Mouse (Mus musculus): ENCODE data around the gene Bmp6. TPM values are rescaled to one million over a fixed set of nuclear protein-coding genes. Genes with fewer than 3 reads are reported as not detected.

Gene Bmp6
- total and polyA plus RNA-seq, 2 experiments from 2014 or later, result 2.0 to 19.2 TPM

GRCm38 (mm10) chr13:38407611-38408315, 62.9 kb downstream of the Bmp6 start:
- TF ChIP-seq CTCF (IDR thresholded peaks at IDR 0.05; ENCODE audit: low read depth), result no peak
- no peak for TF ChIP-seq EP300 (IDR thresholded peaks at IDR 0.05; ENCODE audit: low read depth)
- H3K4me2 ChIP-seq (ENCODE audit: low read depth, low read length), result no peak overlapping the region
- DNase-seq (ENCODE audit: low spot score), result peak; percentile 51

GRCm38 (mm10) chr13:38408636-38409035, 63.7 kb downstream of the Bmp6 start:
- Histone ChIP-seq H3K27ac (ENCODE audit: low read depth) (no peak overlapping the region), H3K9ac (replicated peaks; ENCODE audit: low read depth, low read length) (no peak overlapping the region), H3K4me1 (ENCODE audit: control insufficient read depth, insufficient read depth) (peaks cover 24% of the 10 kb centered on the region), H3K36me3 (replicated peaks; ENCODE audit: control insufficient read depth, insufficient read depth, low read length) (no peaks in the 10 kb centered on the region), H3K4me3 (ENCODE audit: low read depth, low read length) (no peak overlapping the region), H3K4me2 (ENCODE audit: low read depth, low read length) (no peak overlapping the region), H3K9me3 (replicated peaks; ENCODE audit: control insufficient read depth, low read length) (no peaks in the 10 kb centered on the region), H3K27me3 (ENCODE audit: control insufficient read depth, insufficient read depth, low read length) (no peaks in the 10 kb centered on the region)
- TF ChIP-seq EP300 (IDR thresholded peaks at IDR 0.05; ENCODE audit: low read depth), result no peak
- no peak for TF ChIP-seq CTCF (IDR thresholded peaks at IDR 0.05; ENCODE audit: low read depth)
- WGBS, result 47% methylated on average over 3 of the region's 3 CpGs
- ATAC-seq (ENCODE audit: insufficient read depth, low read depth) (no peak), DNase-seq (ENCODE audit: low spot score) (no peak)

More at GRCm38 (mm10) chr13:38407611-38408315, 62.9 kb downstream of the Bmp6 start:
- Histone ChIP-seq H3K27me3 (ENCODE audit: control insufficient read depth, insufficient read depth, low read length) (no peaks in the 10 kb centered on the region), H3K4me1 (ENCODE audit: control insufficient read depth, insufficient read depth) (peaks cover 24% of the 10 kb centered on the region), H3K36me3 (replicated peaks; ENCODE audit: control insufficient read depth, insufficient read depth, low read length) (no peaks in the 10 kb centered on the region), H3K4me3 (ENCODE audit: low read depth, low read length) (no peak overlapping the region), H3K9ac (replicated peaks; ENCODE audit: low read depth, low read length) (no peak overlapping the region), H3K9me3 (replicated peaks; ENCODE audit: control insufficient read depth, low read length) (no peaks in the 10 kb centered on the region), H3K27ac (ENCODE audit: low read depth) (0 out of 2 replicates have a peak overlapping the region, but pooled peaks have one; percentile 44)
- peak; percentile 22; the same call in 1 of the 2 replicates for ATAC-seq (ENCODE audit: insufficient read depth, low read depth)
- WGBS, result 45% methylated on average over 6 of the region's 6 CpGs

DNA sequence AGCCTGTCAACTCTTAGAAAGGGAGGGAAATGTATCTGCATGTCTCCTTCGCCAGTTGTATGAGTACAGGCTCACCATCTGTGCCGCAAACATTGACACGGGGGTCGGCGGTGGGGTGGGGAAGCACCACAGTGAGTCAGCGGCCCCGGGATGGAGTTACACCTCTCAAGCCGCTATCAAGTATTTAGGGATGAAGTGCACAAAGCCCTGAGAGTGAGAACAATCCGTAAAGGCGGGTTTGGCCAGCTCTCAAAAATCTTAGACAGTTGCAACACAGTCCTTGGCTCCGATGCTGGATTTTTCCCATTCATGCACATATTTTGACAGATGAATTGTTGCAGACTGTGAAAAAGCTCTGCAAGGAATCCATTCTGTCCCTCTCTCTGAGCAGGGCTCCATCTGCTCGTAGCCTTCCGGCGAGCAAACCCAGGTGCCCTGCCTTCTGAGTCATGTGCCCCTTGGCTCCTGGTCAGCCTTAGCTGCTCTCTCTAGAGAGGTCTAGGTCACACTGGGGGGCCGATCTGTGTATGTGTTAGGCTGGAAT, 65.5 kb downstream of the Bmp6 start:
- Histone ChIP-seq H3K4me1 (ENCODE audit: control insufficient read depth, insufficient read depth) (peaks cover 20% of the 10 kb centered on the region), H3K9me3 (replicated peaks; ENCODE audit: control insufficient read depth, low read length) (no peaks in the 10 kb centered on the region), H3K36me3 (replicated peaks; ENCODE audit: control insufficient read depth, insufficient read depth, low read length) (no peaks in the 10 kb centered on the region), H3K9ac (replicated peaks; ENCODE audit: low read depth, low read length) (no peak overlapping the region), H3K4me2 (ENCODE audit: low read depth, low read length) (peak overlapping the region; percentile 45), H3K4me3 (ENCODE audit: low read depth, low read length) (peak overlapping the region; percentile 6; the same call in 1 of the 2 replicates), H3K27me3 (ENCODE audit: control insufficient read depth, insufficient read depth, low read length) (no peaks in the 10 kb centered on the region), H3K27ac (ENCODE audit: low read depth) (no peak overlapping the region)
- peak; percentile 53 for ATAC-seq (ENCODE audit: insufficient read depth, low read depth)
- WGBS, result 6% methylated on average over 15 of the region's 15 CpGs
- TF ChIP-seq CTCF (IDR thresholded peaks at IDR 0.05; ENCODE audit: low read depth), result no peak
- no peak for TF ChIP-seq EP300 (IDR thresholded peaks at IDR 0.05; ENCODE audit: low read depth)
- DNase-seq (ENCODE audit: low spot score), result peak; percentile 73

GRCm38 (mm10) chr13:38419781-38420180, 74.9 kb downstream of the Bmp6 start:
- no peak overlapping the region for H3K4me3 ChIP-seq (ENCODE audit: low read depth, low read length)
- ATAC-seq (ENCODE audit: insufficient read depth, low read depth) (no peak), DNase-seq (ENCODE audit: low spot score) (no peak)
- H3K4me2 ChIP-seq (ENCODE audit: low read depth, low read length), result no peak overlapping the region
- no peaks in the 10 kb centered on the region for H3K4me1 ChIP-seq (ENCODE audit: control insufficient read depth, insufficient read depth)
- no peak overlapping the region for H3K9ac ChIP-seq (replicated peaks; ENCODE audit: low read depth, low read length)
- no peaks in the 10 kb centered on the region for H3K36me3 ChIP-seq (replicated peaks; ENCODE audit: control insufficient read depth, insufficient read depth, low read length)
- no peaks in the 10 kb centered on the region for H3K27me3 ChIP-seq (ENCODE audit: control insufficient read depth, insufficient read depth, low read length)
- H3K9me3 ChIP-seq (replicated peaks; ENCODE audit: control insufficient read depth, low read length), result no peaks in the 10 kb centered on the region
- TF ChIP-seq CTCF (IDR thresholded peaks at IDR 0.05; ENCODE audit: low read depth), result no peak
- TF ChIP-seq EP300 (IDR thresholded peaks at IDR 0.05; ENCODE audit: low read depth), result no peak
- 81% methylated on average over 7 of the region's 7 CpGs for WGBS
- no peak overlapping the region for H3K27ac ChIP-seq (ENCODE audit: low read depth)

- Histone ChIP-seq H3K9me3 (replicated peaks; ENCODE audit: control insufficient read depth, low read length) (no peaks in the 10 kb centered on the region), H3K27me3 (ENCODE audit: control insufficient read depth, insufficient read depth, low read length) (no peaks in the 10 kb centered on the region), H3K27ac (ENCODE audit: low read depth) (no peak overlapping the region), H3K4me1 (ENCODE audit: control insufficient read depth, insufficient read depth) (no peaks in the 10 kb centered on the region), H3K9ac (replicated peaks; ENCODE audit: low read depth, low read length) (no peak overlapping the region), H3K4me2 (ENCODE audit: low read depth, low read length) (no peak overlapping the region), H3K4me3 (ENCODE audit: low read depth, low read length) (no peak overlapping the region), H3K36me3 (replicated peaks; ENCODE audit: control insufficient read depth, insufficient read depth, low read length) (no peaks in the 10 kb centered on the region)
- no peak for ATAC-seq (ENCODE audit: insufficient read depth, low read depth)
- TF ChIP-seq EP300 (IDR thresholded peaks at IDR 0.05; ENCODE audit: low read depth) (no peak), CTCF (IDR thresholded peaks at IDR 0.05; ENCODE audit: low read depth) (no peak)
- no peak for DNase-seq (ENCODE audit: low spot score)
- WGBS, result 58% methylated on average over 5 of the region's 5 CpGs
Observed at GRCm38 (mm10) chr13:38422491-38422890, 77.6 kb downstream of the Bmp6 start.

All from heart, postnatal 0 days (tissue).